Mouse (Mus musculus) ES-E14 (cell line): ENCODE measurements around the gene Mad1l1.

Experiments used
- CHD2 ChIP-seq: IDR thresholded peaks from 2 replicates; pipeline ENCODE4 v1.6.1; 2014; ENCODE audit warnings: mild to moderate bottlenecking, low read depth, low read length, inconsistent platforms
- HCFC1 ChIP-seq: IDR thresholded peaks from 2 replicates; pipeline ENCODE4 v1.6.1; 2012; ENCODE audit warnings: low read length, inconsistent platforms, borderline replicate concordance; ENCODE audit not compliant: insufficient read depth
- MAFK ChIP-seq: IDR thresholded peaks from 2 replicates; pipeline ENCODE4 v1.6.1; 2014; ENCODE audit warnings: mild to moderate bottlenecking, low read depth, low read length, inconsistent platforms; ENCODE audit not compliant: insufficient read depth
- ZC3H11A ChIP-seq: IDR thresholded peaks from 2 replicates; pipeline ENCODE4 v1.6.1; 2012; ENCODE audit warnings: low read depth, mild to moderate bottlenecking, inconsistent platforms, low read length, borderline replicate concordance
- ZNF384 ChIP-seq: IDR thresholded peaks from 2 replicates; pipeline ENCODE4 v1.6.1; 2012; ENCODE audit warnings: low read depth, low read length, inconsistent platforms

- TF ChIP-seq CHD2: no peak
- TF ChIP-seq ZC3H11A: no peak
- no peak for TF ChIP-seq HCFC1
- TF ChIP-seq MAFK: no peak
- no peak for TF ChIP-seq ZNF384
These were observed 253.3 kb downstream of the Mad1l1 start for GRCm38 (mm10) chr5:140068051-140068450.
